Mouse (Mus musculus) small intestine, adult 2 months (tissue): Measurements from ENCODE around the gene Ppp1r3c.

Source experiments
- CTCF ChIP-seq: fragments of 200-500 bp; IDR thresholded peaks from 2 replicates; pipeline ENCODE4 v1.5.1; 2012; ENCODE audit warnings: low read depth, mild to moderate bottlenecking, control low read depth, inconsistent platforms, low read length, moderate library complexity, mixed read lengths; ENCODE audit not compliant: insufficient replicate concordance, insufficient read length; ENCODE audit errors: extremely low read depth
- POLR2A ChIP-seq: fragments of 200-500 bp; IDR thresholded peaks from 2 replicates; pipeline ENCODE4 v1.6.1; 2012; ENCODE audit warnings: low read depth, mild to moderate bottlenecking, control low read depth, inconsistent platforms, low read length, moderate library complexity

DNA sequence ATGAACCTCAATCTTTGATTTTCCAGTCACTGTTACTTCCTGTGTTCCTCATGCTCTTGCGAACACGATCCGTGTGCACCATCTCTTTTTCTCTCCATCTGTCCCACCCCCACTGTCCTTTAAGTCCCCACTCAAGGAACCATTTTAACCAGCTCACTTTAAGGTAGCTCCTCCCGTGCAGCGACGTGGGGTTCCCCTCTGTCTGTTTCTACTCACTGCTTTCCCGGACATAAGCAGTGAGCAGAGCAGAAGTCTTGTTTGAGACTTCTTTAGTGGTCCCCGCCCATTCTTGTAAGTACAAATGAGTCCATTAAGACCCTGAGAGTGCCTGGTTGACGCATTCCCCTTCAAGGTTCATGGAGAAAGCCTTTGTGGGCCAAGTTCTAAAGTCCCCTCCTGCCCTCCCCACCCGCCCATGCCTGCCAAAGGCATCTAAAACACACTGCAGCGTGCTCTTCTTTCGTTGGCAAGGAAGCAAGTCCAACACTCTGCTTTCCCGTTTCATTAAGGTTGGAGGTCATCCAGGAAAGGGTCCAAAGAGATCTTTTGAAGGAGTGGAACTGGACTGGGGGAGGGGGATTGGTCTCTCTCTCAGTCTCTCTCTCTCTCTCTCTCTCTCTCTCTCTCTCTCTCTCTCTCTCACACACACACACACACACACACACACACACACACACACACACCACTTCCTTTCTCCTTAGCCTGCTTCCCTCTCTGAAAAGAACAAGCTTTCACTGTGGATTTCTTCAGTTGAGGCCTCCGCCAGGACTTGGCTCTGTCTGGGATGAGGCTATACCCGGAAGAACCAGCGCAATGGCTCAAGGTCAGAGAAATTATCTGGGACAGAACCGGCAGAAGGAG lies 30.9 kb downstream of the Ppp1r3c start:
- no peak for TF ChIP-seq POLR2A
- no peak for TF ChIP-seq CTCF
